Mouse (Mus musculus) C2C12 (cell line): ENCODE results near the gene Pced1a. TPM values are rescaled to one million over a fixed set of nuclear protein-coding genes. Genes with fewer than 3 reads are reported as not detected.
"Not testable (repeated sequence)": the region's sequence is repeated elsewhere in the genome, so short reads cannot be mapped to it uniquely, and the experiment has no call there.

Source experiments
- H3K27me3 ChIP-seq: one replicate; pipeline ENCODE4 v1.6.1; 2011; ENCODE audit not compliant: control insufficient read depth, insufficient read depth, insufficient read length
- H3K36me3 ChIP-seq: one replicate; pipeline ENCODE4 v1.6.1; 2011; ENCODE audit not compliant: control insufficient read depth, insufficient read depth
- H3K4me3 ChIP-seq: one replicate; pipeline ENCODE4 v1.5.1; 2011; ENCODE audit warnings: mild to moderate bottlenecking, control low read depth; ENCODE audit not compliant: poor library complexity, insufficient read depth, severe bottlenecking
- H3K79me2 ChIP-seq: one replicate; pipeline ENCODE4 v1.6.1; 2011; ENCODE audit not compliant: control insufficient read depth, insufficient read depth
- H3K79me3 ChIP-seq: one replicate; pipeline ENCODE4 v1.6.1; 2011; ENCODE audit warnings: low read depth, control low read depth
- H3ac ChIP-seq: one replicate; pipeline ENCODE3; 2011; ENCODE audit warnings: low read depth; ENCODE audit not compliant: control insufficient read depth, insufficient read length
- CEBPB ChIP-seq: IDR thresholded peaks from one replicate; pipeline ENCODE4 v1.6.1; 2011; ENCODE audit warnings: low read depth, mild to moderate bottlenecking, control low read depth, moderate library complexity
- CTCF ChIP-seq: IDR thresholded peaks from one replicate; pipeline ENCODE4 v1.5.1; 2011; ENCODE audit not compliant: control insufficient read depth, insufficient read depth, insufficient read length
- FOSL1 ChIP-seq: IDR thresholded peaks from one replicate; pipeline ENCODE4 v1.8.0; 2011; ENCODE audit warnings: mild to moderate bottlenecking, low read length; ENCODE audit not compliant: poor library complexity, insufficient read depth, severe bottlenecking
- MAX ChIP-seq: IDR thresholded peaks from one replicate; pipeline ENCODE4 v1.6.1; 2011; ENCODE audit warnings: mild to moderate bottlenecking, control low read depth
- MYOD1 ChIP-seq: IDR thresholded peaks from one replicate; pipeline ENCODE4 v1.6.1; 2011; ENCODE audit warnings: low read depth; ENCODE audit not compliant: control insufficient read depth, insufficient read length
- MYOG ChIP-seq: IDR thresholded peaks from one replicate; pipeline ENCODE4 v1.6.1; 2011; ENCODE audit not compliant: control insufficient read depth, insufficient read length; ENCODE audit errors: extremely low read depth
- USF1 ChIP-seq: IDR thresholded peaks from one replicate; pipeline ENCODE4 v1.6.1; 2011; ENCODE audit warnings: low read depth, mild to moderate bottlenecking, control low read depth, moderate library complexity
- polyA plus RNA-seq: library from polyadenylated mRNA; unstranded; fragments of >200 nt; fragmentation: generic; extraction: Trizol; gene quantifications from one replicate; pipeline ENCODE4 v1.2.1, GENCODE M21; 2012; ENCODE audit warnings: missing spikeins

The Pced1a gene
- polyA plus RNA-seq, 1 experiment: 15.4 TPM

GRCm38 (mm10) chr2:130388796-130389195 lies 35.7 kb downstream of the Pced1a start:
- H3K4me3 ChIP-seq: no peak overlapping the region
- no peaks in the 10 kb centered on the region for H3K79me3 ChIP-seq
- H3K79me2 ChIP-seq: no peaks in the 10 kb centered on the region
- H3K36me3 ChIP-seq: no peaks in the 10 kb centered on the region
- no peak for TF ChIP-seq CTCF
- TF ChIP-seq MAX: no peak
- TF ChIP-seq MYOD1: no peak
- TF ChIP-seq MYOG: no peak
- TF ChIP-seq USF1: no peak
- no peak for TF ChIP-seq CEBPB
- TF ChIP-seq FOSL1: no peak
- peaks cover 14% of the 10 kb centered on the region for H3K27me3 ChIP-seq
- no peak overlapping the region for H3ac ChIP-seq

DNA sequence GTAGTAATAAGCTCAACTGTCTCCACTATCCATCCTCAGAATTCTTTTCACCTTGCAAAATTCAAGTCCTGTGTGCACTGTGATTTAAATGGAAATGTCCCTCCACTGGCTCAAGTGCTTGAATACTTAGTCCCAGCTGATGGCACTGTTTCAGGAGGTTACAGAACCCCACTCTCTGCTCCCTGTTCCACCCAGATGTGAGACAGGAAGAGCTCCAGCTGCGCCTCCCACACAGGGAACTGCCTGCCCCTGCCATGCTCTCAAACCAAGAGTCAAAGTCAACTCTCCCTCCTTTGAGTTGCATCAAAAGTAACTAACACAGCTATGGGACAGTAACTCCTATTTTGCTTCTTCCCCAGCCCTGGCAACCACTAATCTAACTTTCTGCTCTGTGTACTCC lies 38.3 kb downstream of the Pced1a start:
- Histone ChIP-seq H3K79me3 (no peaks in the 10 kb centered on the region), H3K79me2 (no peaks in the 10 kb centered on the region), H3ac (no peak overlapping the region), H3K36me3 (no peaks in the 10 kb centered on the region), H3K27me3 (peaks cover 17% of the 10 kb centered on the region), H3K4me3 (no peak overlapping the region)
- no peak for TF ChIP-seq MAX
- TF ChIP-seq USF1: no peak
- no peak for TF ChIP-seq CEBPB
- no peak for TF ChIP-seq MYOG
- TF ChIP-seq MYOD1: no peak
- no peak for TF ChIP-seq CTCF
- no peak for TF ChIP-seq FOSL1

GRCm38 (mm10) chr2:130383895-130384294 lies 40.6 kb downstream of the Pced1a start:
- no peak overlapping the region for H3ac ChIP-seq
- H3K79me2 ChIP-seq: no peaks in the 10 kb centered on the region
- no peaks in the 10 kb centered on the region for H3K36me3 ChIP-seq
- TF ChIP-seq MYOD1: no peak
- TF ChIP-seq MAX: no peak
- no peak for TF ChIP-seq MYOG
- no peak for TF ChIP-seq USF1
- no peak for TF ChIP-seq CEBPB
- TF ChIP-seq FOSL1: no peak
- no peak for TF ChIP-seq CTCF
- H3K27me3 ChIP-seq: peaks cover 17% of the 10 kb centered on the region
- no peak overlapping the region for H3K4me3 ChIP-seq
- H3K79me3 ChIP-seq: no peaks in the 10 kb centered on the region

DNA sequence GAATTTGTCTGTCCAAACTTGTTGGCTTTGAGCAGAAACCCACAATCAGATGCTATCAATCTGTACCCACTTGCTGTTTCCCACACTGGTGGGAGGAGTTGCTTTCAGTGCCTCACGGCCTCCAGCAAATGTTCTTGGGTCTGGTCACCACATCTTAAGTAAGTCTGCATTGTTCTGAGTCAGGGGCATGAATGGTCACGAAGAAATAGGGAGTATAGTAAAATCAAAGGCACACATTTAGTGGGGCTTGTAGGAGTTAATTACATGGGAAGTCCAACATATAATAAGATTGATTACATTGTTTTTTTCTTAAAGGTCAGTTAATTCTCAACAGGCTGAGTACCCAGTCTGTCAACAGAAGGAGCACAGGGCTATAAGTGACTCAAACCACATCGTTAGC lies 41.3 kb downstream of the Pced1a start:
- peaks cover 18% of the 10 kb centered on the region for H3K27me3 ChIP-seq
- no peaks in the 10 kb centered on the region for H3K79me2 ChIP-seq
- no peak overlapping the region for H3K4me3 ChIP-seq
- no peaks in the 10 kb centered on the region for H3K36me3 ChIP-seq
- no peaks in the 10 kb centered on the region for H3K79me3 ChIP-seq
- H3ac ChIP-seq: no peak overlapping the region
- TF ChIP-seq CEBPB (no peak), MYOG (no peak)

GRCm38 (mm10) chr2:130374951-130375350 lies 49.5 kb downstream of the Pced1a start:
- Histone ChIP-seq H3K36me3 (no peaks in the 10 kb centered on the region), H3ac (no peak overlapping the region), H3K79me3 (no peaks in the 10 kb centered on the region)

DNA sequence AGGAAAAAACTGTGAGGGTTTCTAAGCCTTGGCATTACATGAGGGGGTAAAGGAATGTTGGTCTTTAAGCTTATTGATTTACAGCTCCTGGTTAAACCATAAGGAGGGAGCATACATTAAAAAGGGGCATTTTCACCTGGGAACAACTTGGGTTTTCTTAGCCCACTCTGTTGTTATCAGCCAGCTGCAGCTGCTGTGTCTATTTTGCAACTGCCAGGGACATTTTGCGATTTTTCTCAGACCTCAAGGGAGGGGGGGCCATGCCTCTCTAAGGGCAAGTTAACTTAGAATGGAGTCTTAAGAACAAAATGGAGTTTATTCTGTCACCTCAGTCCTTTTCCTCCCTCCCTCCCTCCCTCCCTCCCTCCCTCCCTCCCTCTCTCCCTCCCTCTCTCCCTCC lies 51.5 kb downstream of the Pced1a start:
- not testable (repeated sequence) for H3K4me3 ChIP-seq, H3K36me3 ChIP-seq
- peaks cover 40% of the 10 kb centered on the region for H3K27me3 ChIP-seq

More at GRCm38 (mm10) chr2:130374951-130375350, 49.5 kb downstream of the Pced1a start:
- Histone ChIP-seq H3K27me3 (peaks cover 31% of the 10 kb centered on the region), H3K79me2 (no peaks in the 10 kb centered on the region), H3K4me3 (no peak overlapping the region)
- TF ChIP-seq FOSL1 (no peak), CEBPB (no peak), MYOD1 (no peak), CTCF (no peak), MAX (no peak), USF1 (no peak), MYOG (no peak)

DNA sequence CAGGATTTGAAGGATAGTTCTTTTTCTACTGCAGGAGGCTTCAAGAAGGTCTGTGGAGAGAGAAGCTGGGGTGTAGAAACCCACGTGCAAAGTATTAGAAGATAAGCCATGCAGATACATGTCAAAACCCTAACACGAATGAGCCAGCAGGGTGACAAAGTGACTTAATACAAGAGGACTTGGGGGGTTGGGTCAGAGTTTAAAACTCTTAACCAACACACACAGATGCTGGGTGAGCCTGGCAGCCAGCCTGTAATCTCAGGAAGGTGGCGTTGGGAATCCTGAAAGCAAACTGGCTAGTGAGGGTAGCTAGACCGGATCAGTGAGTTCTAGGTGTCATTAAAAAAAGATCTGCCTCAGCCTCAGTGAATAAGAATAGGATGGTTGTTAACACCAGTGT lies 57.1 kb downstream of the Pced1a start:
- H3K36me3 ChIP-seq: no peaks in the 10 kb centered on the region

More for the DNA sequence above, 51.5 kb downstream of the Pced1a start:
- H3K79me2 ChIP-seq, H3ac ChIP-seq, H3K79me3 ChIP-seq: not testable (repeated sequence)

More for the DNA sequence above, 57.1 kb downstream of the Pced1a start:
- H3K79me3 ChIP-seq: no peaks in the 10 kb centered on the region
- TF ChIP-seq MYOD1: no peak
- TF ChIP-seq USF1: no peak
- TF ChIP-seq MYOG: no peak
- no peak for TF ChIP-seq FOSL1
- TF ChIP-seq CEBPB: no peak
- TF ChIP-seq CTCF: no peak
- TF ChIP-seq MAX: no peak
- no peak overlapping the region for H3K4me3 ChIP-seq
- peaks cover 58% of the 10 kb centered on the region for H3K27me3 ChIP-seq
- no peak overlapping the region for H3ac ChIP-seq
- H3K79me2 ChIP-seq: no peaks in the 10 kb centered on the region
